Mouse (Mus musculus) ovary, postnatal 10 days (tissue): ENCODE results near the gene Gm9745.
A peak's percentile ranks its signal among the peaks of the same experiment; 100 is the strongest.
"Not testable (repeated sequence)": the region's sequence is repeated elsewhere in the genome, so short reads cannot be mapped to it uniquely, and the experiment has no call there.

Source experiments
- DNase-seq: peaks from one replicate; pipeline ENCODE4 v3.0.0; 2022; ENCODE audit warnings: low spot score

Gm9745 gene

GRCm38 (mm10) chr13:8948131-8948530 is at the start of gene Gm9745:
Gm9745 (minus strand) TSS chr13:8948231.
- DNase-seq, result not testable (repeated sequence)

GRCm38 (mm10) chr13:8997221-8997620 is 49.2 kb upstream of the Gm9745 start:
- DNase-seq, result not testable (repeated sequence)

GRCm38 (mm10) chr13:8995990-8996786 is 48.2 kb upstream of the Gm9745 start, which contains the start of gene Gtpbp4:
Gtpbp4 (minus strand) TSS chr13:8996083.
- peak; percentile 76 for DNase-seq

GRCm38 (mm10) chr13:8995159-8995989 is 47.3 kb upstream of the Gm9745 start:
- DNase-seq, result no peak

GRCm38 (mm10) chr13:8992231-8992630 is 44.2 kb upstream of the Gm9745 start:
- DNase-seq, result no peak

GRCm38 (mm10) chr13:8972972-8973371 is 24.9 kb upstream of the Gm9745 start:
- no peak for DNase-seq

GRCm38 (mm10) chr13:8972369-8972768 is 24.3 kb upstream of the Gm9745 start:
- no peak for DNase-seq

- DNase-seq, result no peak
Measured at GRCm38 (mm10) chr13:8967742-8968141, 19.7 kb upstream of the Gm9745 start.

GRCm38 (mm10) chr13:8965224-8965623 is 17.2 kb upstream of the Gm9745 start:
- DNase-seq, result no peak

- DNase-seq, result not testable (repeated sequence)
Measured at GRCm38 (mm10) chr13:8962266-8962665, 14.2 kb upstream of the Gm9745 start.

- DNase-seq, result not testable (repeated sequence)
Measured at GRCm38 (mm10) chr13:8961128-8961888, 13.3 kb upstream of the Gm9745 start.

GRCm38 (mm10) chr13:8959554-8959953 is 11.5 kb upstream of the Gm9745 start:
- not testable (repeated sequence) for DNase-seq

GRCm38 (mm10) chr13:8959058-8959457 is 11.0 kb upstream of the Gm9745 start:
- not testable (repeated sequence) for DNase-seq

- DNase-seq, result not testable (repeated sequence)
Measured at GRCm38 (mm10) chr13:8956873-8957272, 8.8 kb upstream of the Gm9745 start.

- not testable (repeated sequence) for DNase-seq
Measured at GRCm38 (mm10) chr13:8955127-8955526, 7.1 kb upstream of the Gm9745 start.

- not testable (repeated sequence) for DNase-seq
Measured at GRCm38 (mm10) chr13:8952563-8952962, 4.5 kb upstream of the Gm9745 start, which contains the start of gene Idi2. Idi2 (plus strand) TSS chr13:8952863.

GRCm38 (mm10) chr13:8943828-8944227 is 4.2 kb downstream of the Gm9745 start:
- DNase-seq, result not testable (repeated sequence)

GRCm38 (mm10) chr13:8941701-8942100 is 6.3 kb downstream of the Gm9745 start:
- DNase-seq, result not testable (repeated sequence)

- DNase-seq, result not testable (repeated sequence)
Measured at GRCm38 (mm10) chr13:8941110-8941509, 6.9 kb downstream of the Gm9745 start.

- DNase-seq, result not testable (repeated sequence)
Measured at GRCm38 (mm10) chr13:8937611-8938140, 10.4 kb downstream of the Gm9745 start.

- DNase-seq, result no peak
Measured at GRCm38 (mm10) chr13:8933499-8933898, 14.5 kb downstream of the Gm9745 start.

GRCm38 (mm10) chr13:8913890-8914289 is 34.1 kb downstream of the Gm9745 start:
- DNase-seq, result not testable (repeated sequence)
